Mouse (Mus musculus) heart, embryonic 10.5 days (tissue): ENCODE data around the gene Dpp8. TPM values are rescaled to one million over a fixed set of nuclear protein-coding genes. Genes with fewer than 3 reads are reported as not detected.
"Not testable (repeated sequence)": the region's sequence is repeated elsewhere in the genome, so short reads cannot be mapped to it uniquely, and the experiment has no call there.

Source experiments
- DNase-seq: peaks from one replicate; pipeline ENCODE4 v3.0.0-alpha.2; 2017; ENCODE audit warnings: low spot score
- H3K27ac ChIP-seq: fragments of 300-500 bp; sonication (generic); 2 replicates; pipeline ENCODE4 v1.5.1; 2016; ENCODE audit warnings: mild to moderate bottlenecking
- H3K27me3 ChIP-seq: fragments of 300-500 bp; sonication (generic); 2 replicates; pipeline ENCODE4 v1.6.1; 2016; ENCODE audit warnings: mild to moderate bottlenecking; ENCODE audit not compliant: poor library complexity, insufficient read depth, severe bottlenecking
- H3K36me3 ChIP-seq: fragments of 300-500 bp; sonication (generic); 2 replicates; pipeline ENCODE4 v1.6.1; 2016; ENCODE audit warnings: mild to moderate bottlenecking, moderate library complexity
- H3K4me1 ChIP-seq: fragments of 300-500 bp; sonication (generic); 2 replicates; pipeline ENCODE4 v1.6.1; 2016; ENCODE audit warnings: mild to moderate bottlenecking
- H3K4me3 ChIP-seq: fragments of 300-500 bp; sonication (generic); 2 replicates; pipeline ENCODE4 v1.5.1; 2016; ENCODE audit warnings: mild to moderate bottlenecking, moderate library complexity
- H3K9me3 ChIP-seq: fragments of 300-500 bp; sonication (generic); 2 replicates; pipeline ENCODE4 v1.6.1; 2016; ENCODE audit warnings: mild to moderate bottlenecking, moderate library complexity
- WGBS: fragments of 180-500 bp; shearing (Covaris S2); methylation state at CpG from one replicate; pipeline ENCODE4 v1.1.7; 2016; 5-methylcytosine and 5-hydroxymethylcytosine counted together
- polyA plus RNA-seq: library from polyadenylated mRNA; unstranded; fragments of >200 nt; fragmentation: Nextera tagmentation; extraction: Ambion mirVana; gene quantifications from 2 replicates; pipeline ENCODE4 v1.2.1, GENCODE M21; 2016

The Dpp8 gene
- polyA plus RNA-seq, 1 experiment from 2014 or later: 35.2 TPM

DNA sequence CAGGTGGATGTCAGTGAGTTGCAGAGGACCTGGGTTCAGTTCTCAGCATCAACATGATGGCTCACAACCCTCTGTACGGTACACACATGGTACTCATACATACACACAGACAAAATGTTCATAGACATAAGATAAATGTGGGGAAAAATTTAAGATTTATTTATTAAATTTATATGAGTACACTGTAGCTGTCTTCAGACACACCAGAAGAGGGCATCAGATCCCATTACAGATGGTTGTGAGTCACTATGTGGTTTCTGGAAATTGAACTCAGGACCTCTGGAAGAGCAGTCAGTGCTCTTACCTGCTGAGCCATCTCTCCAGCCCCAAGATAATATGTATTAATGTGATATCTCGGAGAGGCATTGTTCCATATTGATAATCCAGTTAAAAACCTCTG lies 47.9 kb downstream of the Dpp8 start:
- H3K27ac ChIP-seq, H3K27me3 ChIP-seq, H3K4me1 ChIP-seq, H3K9me3 ChIP-seq, DNase-seq, H3K4me3 ChIP-seq: not testable (repeated sequence)
- WGBS: 88% methylated on average over 2 of the region's 2 CpGs
- peaks cover 87% of the 10 kb centered on the region for H3K36me3 ChIP-seq

DNA sequence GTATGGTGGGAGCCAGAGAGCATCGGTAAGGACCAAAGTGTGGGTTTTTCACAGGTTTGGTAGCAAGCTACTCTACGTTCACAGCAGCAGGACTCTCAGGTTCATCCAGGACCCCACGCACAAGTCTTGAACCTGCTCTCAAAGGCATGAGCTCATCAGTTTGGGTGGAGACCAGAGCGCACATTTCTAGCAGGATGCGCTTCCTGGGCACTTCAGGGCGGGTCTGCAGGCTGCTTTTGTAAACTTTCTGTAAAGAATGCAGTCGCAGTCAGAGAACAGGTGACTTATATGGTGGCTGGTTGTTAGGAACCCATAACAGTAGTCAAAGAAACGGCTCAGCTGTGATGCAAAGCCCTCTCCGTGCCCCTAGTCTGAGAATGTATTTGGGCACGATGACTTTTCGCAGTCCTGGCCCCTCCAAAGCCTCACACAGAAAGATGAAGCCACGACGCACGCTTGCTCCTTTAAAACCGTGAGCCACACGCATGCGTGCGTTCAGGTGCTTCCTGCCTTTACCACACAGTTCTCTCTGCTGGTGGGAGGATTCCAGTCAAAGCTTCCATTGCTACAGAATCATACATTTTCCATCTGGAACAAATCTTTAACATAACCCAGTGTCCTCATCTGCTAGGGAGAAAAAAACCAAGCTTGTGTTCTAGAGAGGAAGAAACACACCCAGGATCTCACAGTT lies 51.0 kb downstream of the Dpp8 start:
- H3K27me3 ChIP-seq: no peaks in the 10 kb centered on the region
- 92% methylated on average over 18 of the region's 18 CpGs for WGBS
- H3K4me3 ChIP-seq: no peak overlapping the region
- peaks cover 64% of the 10 kb centered on the region for H3K36me3 ChIP-seq
- H3K27ac ChIP-seq: no peak overlapping the region
- no peak for DNase-seq
- H3K4me1 ChIP-seq: peaks cover 8% of the 10 kb centered on the region
- no peaks in the 10 kb centered on the region for H3K9me3 ChIP-seq

DNA sequence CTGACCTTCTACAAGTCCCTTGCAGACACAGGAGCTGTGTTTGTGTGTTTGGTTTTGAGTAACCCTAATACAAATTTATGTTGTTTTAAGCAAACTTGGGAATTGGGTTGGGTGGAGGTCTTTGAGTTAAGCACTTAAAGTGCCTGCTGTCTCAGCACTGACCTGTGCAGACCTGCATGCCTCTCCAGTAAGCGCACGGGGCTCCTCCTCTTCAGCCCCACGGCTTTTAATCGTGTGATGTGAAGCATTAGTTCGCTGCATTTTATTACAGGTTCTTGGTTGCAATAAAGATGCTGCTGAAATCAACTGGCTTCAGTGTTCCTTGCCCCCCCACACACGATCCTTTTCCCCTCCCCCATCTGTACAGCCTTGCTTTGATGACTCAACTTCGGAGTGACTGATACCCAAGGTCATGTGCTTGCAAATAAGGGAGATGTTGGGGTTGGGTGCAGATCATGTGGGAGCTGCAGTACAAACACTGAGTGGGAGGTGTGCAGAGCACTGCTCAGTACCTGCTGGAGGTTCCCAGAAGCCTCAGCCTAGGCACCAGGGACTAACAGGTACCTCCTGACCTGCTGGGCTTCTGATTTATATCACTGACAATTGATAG lies 52.1 kb downstream of the Dpp8 start:
- peaks cover 53% of the 10 kb centered on the region for H3K36me3 ChIP-seq
- WGBS: 81% methylated on average over 7 of the region's 7 CpGs
- H3K4me1 ChIP-seq: peaks cover 8% of the 10 kb centered on the region

DNA sequence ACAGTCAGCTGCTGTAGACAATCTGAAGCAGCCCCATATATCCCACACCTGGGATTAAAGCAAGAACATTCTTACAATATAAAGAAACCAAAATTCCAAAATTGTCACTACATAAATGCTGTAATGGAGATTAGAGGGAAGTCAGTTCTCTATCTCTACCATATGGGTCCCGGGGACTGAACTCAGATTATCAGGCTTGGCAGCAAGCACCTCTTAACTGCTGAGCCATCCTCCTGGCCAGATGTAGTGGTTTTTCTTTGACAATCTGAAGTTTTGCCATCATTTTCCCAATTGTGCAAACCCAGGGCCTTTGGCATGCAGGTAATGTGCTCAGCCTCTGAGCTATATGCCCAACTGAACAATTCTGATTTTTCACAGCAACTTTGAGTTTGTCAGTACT lies 53.1 kb downstream of the Dpp8 start:
- H3K4me3 ChIP-seq: no peak overlapping the region
- H3K4me1 ChIP-seq: peaks cover 17% of the 10 kb centered on the region
- peaks cover 43% of the 10 kb centered on the region for H3K36me3 ChIP-seq
- no peaks in the 10 kb centered on the region for H3K9me3 ChIP-seq
- WGBS: 76% methylated on average over 1 of the region's 1 CpGs
- H3K27me3 ChIP-seq: no peaks in the 10 kb centered on the region
- no peak for DNase-seq
- no peak overlapping the region for H3K27ac ChIP-seq

More for the DNA sequence above, 52.1 kb downstream of the Dpp8 start:
- Histone ChIP-seq H3K27ac (no peak overlapping the region), H3K27me3 (no peaks in the 10 kb centered on the region), H3K4me3 (no peak overlapping the region), H3K9me3 (no peaks in the 10 kb centered on the region)
- no peak for DNase-seq

DNA sequence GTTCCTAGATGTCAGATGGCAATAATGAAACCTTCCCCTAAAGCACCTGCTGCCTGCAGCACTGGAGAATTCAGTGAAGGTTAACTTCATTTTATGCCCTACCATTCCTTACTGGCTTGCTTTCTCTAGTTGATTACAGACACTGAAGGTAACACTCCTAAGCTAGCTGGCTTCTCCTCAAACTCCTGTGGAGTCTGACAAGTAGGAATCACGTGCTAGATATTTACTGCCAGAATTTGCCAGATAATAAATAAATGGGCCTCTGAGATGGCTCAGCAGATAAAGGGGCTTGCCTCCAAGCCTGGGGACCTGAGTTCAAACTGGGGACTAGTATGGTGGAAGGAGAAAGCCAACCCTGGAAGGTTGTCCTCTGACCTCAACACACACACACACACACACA lies 54.6 kb downstream of the Dpp8 start:
- Histone ChIP-seq H3K9me3 (no peaks in the 10 kb centered on the region), H3K36me3 (peaks cover 28% of the 10 kb centered on the region), H3K27ac (no peak overlapping the region), H3K4me1 (peaks cover 24% of the 10 kb centered on the region), H3K27me3 (no peaks in the 10 kb centered on the region), H3K4me3 (no peak overlapping the region)
- no peak for DNase-seq
- WGBS: 72% methylated on average over 1 of the region's 1 CpGs

DNA sequence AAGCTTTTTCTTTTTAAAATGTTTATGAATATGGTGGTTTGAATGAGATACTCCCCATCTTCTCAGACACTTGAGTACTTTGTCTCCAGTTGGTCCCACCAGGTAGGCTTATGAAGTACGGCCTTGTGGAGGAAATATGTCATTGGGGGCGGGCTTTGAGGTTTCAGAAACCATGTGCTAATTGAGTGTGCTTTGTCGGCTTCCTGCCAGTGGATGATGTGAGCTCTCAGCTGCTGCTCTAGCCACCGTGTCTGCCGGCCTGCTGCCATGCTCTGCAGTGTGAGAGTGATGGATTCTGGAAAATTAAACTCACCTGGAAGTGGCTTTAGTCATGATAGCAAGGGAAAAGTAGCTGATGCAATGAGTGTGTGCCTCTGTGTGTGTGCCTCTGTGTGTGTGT lies 55.3 kb downstream of the Dpp8 start:
- no peaks in the 10 kb centered on the region for H3K27me3 ChIP-seq
- H3K36me3 ChIP-seq: peaks cover 22% of the 10 kb centered on the region
- 65% methylated on average over 5 of the region's 5 CpGs for WGBS
- H3K9me3 ChIP-seq: no peaks in the 10 kb centered on the region
- H3K27ac ChIP-seq: no peak overlapping the region
- no peak overlapping the region for H3K4me3 ChIP-seq
- peaks cover 24% of the 10 kb centered on the region for H3K4me1 ChIP-seq
- no peak for DNase-seq

DNA sequence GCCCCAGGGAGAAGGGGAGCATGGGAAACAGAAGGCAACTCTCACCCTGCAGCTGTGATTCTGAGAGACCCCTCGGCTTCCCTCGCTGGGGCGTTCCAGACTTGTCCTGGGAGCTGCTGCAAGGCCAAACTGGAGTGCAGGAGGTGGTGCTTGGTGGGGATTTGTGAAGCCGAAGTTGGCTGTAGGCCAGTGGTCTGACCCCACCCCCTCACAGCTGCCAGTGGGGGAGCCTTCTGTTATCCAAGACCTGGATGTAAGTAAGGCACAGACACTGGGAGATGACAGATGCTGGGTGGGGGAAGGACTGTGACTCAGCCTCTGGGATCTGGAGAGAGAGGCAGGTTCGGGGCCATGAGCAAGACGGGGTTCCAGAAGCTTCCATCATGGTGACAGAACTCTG lies 62.0 kb downstream of the Dpp8 start:
- Histone ChIP-seq H3K4me1 (peaks cover 23% of the 10 kb centered on the region), H3K27ac (no peak overlapping the region), H3K27me3 (no peaks in the 10 kb centered on the region), H3K4me3 (no peak overlapping the region), H3K36me3 (no peaks in the 10 kb centered on the region), H3K9me3 (no peaks in the 10 kb centered on the region)
- WGBS: 35% methylated on average over 6 of the region's 6 CpGs
- peak; percentile 85 for DNase-seq

DNA sequence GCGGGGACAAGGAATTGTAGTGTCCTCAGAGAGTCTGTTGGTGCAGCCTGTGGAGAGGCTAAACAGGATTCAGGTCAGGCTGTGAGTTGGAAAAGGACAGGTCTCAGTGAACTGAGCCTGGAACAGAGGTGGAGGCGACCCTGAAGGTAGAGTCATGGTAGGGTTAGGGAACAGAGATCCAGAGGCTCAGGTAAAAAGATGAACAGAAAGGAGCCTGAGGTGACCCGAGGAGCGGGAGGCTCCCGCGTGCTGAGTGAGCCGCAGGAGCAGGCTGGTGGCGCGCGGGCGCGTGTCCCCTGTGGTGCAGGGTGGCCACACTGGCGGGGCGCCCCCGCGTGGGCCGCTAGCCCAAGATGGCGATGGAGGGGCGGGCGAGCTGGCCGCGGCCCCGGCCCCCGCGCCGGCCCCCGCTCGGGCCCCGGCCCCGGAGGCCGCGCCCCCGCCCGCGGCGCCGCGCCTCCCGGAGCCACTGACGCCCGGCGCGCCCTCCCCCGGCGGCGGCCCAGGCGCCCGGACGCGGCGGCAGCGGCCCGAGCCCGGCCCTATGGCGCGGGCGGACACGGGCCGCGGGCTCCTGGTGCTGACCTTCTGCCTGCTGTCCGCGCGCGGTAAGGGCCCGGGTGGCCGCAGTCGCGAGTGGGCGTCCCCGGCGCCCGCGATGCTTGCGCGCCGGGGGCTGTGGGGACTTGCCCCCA lies 68.9 kb downstream of the Dpp8 start, which contains the start of gene Igdcc4:
TSS of gene Igdcc4 (plus strand) at position 496 of the 695 bp plus-strand sequence.
- peak within 1 kb of the TSS; percentile 88 for H3K27ac ChIP-seq
- 2% methylated on average over 55 of the region's 76 CpGs for WGBS
- H3K4me3 ChIP-seq: peak within 1 kb of the TSS; percentile 89
- no peak for DNase-seq
- H3K4me1 ChIP-seq: peaks cover 18% of the 10 kb centered on the region
- H3K36me3 ChIP-seq: no peaks in the 10 kb centered on the region
- 0 out of 2 replicates have a peak, but pooled peaks cover 5% of the 10 kb centered on the region for H3K9me3 ChIP-seq
- peaks cover 22% of the 10 kb centered on the region for H3K27me3 ChIP-seq

DNA sequence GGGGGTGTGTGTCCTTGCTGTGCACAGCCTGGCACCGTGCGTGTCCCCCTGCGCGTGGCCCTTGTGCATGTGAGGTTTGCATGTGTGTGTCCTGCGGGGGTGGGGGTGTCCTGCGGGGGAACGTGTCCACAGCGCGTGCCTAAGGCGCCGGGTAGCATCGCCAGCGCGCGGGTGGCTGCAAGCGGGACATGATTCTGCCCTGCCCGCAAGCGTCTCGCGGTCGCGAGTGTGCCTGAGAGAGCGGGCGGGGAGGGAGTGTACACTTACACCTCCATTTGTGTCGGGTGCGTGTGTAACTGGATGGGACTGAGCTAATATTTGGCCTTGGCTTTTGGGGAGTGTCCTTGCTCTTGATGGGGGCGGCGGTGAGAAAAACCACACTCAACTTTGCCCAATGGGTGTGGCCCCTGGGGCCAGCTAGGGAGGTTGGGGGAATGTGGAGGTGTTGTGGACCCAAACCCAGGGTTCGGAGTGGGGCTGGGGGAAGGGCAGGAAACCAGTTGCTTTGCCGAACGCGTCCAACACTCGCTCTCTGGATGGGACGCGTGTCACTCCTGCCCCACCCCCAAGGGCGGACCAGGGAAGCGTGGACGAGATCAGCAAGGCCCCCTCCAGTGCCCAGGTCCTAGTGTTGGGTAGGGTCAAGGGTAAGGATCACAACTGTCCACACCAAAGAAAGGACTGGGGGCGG lies 69.6 kb downstream of the Dpp8 start:
- H3K27me3 ChIP-seq: peaks cover 22% of the 10 kb centered on the region
- H3K36me3 ChIP-seq: no peaks in the 10 kb centered on the region
- peak overlapping the region; percentile 89 for H3K4me3 ChIP-seq
- DNase-seq: no peak
- 0 out of 2 replicates have a peak, but pooled peaks cover 5% of the 10 kb centered on the region for H3K9me3 ChIP-seq
- H3K4me1 ChIP-seq: peaks cover 18% of the 10 kb centered on the region
- under 1% methylated on average over 39 of the region's 39 CpGs for WGBS
- H3K27ac ChIP-seq: peak overlapping the region; percentile 88

DNA sequence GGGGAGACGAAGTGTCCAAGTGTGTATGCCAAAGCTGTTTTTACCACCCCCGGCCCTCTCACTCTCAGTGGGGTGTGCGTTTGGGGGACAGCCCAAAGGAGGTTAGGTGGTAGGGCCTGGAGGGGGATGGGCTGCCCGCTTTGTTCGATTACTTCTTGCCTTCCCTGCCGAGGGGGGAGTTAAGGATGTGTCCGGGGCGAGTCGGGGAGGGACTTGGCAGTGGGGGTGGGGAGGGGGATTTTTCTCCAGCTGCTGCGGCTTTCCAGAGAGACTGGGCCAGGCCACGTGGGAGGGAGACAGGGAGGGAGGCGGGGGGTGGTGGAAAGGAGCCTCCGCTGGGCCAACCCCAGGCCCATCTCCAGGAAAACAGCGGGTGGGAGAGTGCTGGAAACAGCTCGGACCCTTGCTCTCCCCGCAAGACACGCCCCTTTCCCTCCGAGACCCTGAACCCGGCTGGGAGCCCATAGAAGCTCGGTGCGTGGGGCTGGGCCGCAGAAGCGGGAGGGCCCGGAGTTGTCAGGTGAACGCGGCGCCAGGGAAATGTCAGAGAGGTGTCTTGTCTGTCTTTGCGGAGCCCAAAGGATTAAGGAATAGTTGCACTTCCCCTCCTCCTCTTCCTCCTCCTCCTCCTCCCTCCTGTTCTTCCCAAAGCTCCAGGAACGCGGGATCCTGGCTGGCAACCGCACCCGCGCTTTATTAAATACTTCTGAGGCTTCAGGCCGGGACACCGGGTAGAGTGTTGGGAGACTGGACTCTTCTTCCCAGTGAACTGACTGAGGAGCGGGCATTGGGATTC lies 70.4 kb downstream of the Dpp8 start:
- Histone ChIP-seq H3K9me3 (0 out of 2 replicates have a peak, but pooled peaks cover 5% of the 10 kb centered on the region), H3K4me1 (peaks cover 18% of the 10 kb centered on the region), H3K27ac (peak overlapping the region; percentile 88), H3K27me3 (peaks cover 22% of the 10 kb centered on the region), H3K36me3 (no peaks in the 10 kb centered on the region), H3K4me3 (peak overlapping the region; percentile 89)
- no peak for DNase-seq
- WGBS: 1% methylated on average over 35 of the region's 36 CpGs

DNA sequence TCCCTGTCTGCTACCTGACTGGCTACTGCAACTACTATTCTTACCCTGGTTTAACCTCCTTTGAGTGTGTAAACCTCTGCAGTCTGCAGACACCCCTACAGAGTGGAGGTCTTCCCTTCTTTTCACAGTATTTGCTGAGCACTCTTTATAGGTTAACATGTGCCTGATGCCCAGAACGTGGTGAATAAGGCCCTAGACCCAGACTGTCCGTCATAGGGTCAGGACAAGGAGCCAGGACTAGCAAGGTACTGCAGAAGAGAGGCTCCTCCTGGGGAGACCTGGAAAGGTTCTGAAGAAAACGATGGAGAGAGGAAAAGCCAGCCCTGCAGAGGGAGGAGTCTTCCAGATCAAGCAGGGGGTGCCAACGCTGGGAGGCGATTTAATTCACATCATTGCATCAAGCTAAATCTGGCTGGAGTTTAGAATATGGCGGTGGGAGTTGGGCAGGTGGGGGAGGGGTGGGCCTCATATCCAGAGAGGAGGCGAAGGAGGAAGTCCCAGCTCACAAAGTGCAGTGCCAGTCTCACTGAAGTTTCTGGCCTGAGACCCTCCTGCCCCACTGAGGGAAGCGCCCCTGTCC lies 71.0 kb downstream of the Dpp8 start:
- 27% methylated on average over 8 of the region's 8 CpGs for WGBS
- DNase-seq: no peak
- peak overlapping the region; percentile 89 for H3K4me3 ChIP-seq

DNA sequence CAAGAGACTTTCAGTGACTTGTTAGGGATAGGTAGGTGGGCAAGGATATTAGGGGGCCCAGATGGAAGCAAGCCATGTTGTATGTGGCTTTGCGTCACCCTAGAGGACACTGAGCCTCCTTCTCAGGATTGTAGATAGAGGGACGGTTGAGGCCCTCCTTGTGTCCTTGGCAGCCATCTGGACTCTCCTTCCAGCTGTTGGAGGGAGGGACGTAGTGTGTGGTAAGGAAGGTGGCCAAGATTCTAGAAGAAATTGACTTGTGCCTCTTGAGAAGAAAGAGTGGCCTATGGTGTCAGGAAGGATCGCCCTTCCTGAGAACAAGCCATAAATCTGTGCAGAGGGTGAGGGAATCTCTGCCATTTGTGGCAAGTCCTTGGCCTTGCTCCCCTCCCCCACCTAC lies 74.6 kb downstream of the Dpp8 start:
- no peak overlapping the region for H3K4me3 ChIP-seq
- WGBS: 76% methylated on average over 4 of the region's 4 CpGs
- peaks cover 29% of the 10 kb centered on the region for H3K4me1 ChIP-seq
- H3K27me3 ChIP-seq: peaks cover 35% of the 10 kb centered on the region
- no peak overlapping the region for H3K27ac ChIP-seq
- no peaks in the 10 kb centered on the region for H3K9me3 ChIP-seq
- H3K36me3 ChIP-seq: no peaks in the 10 kb centered on the region
- no peak for DNase-seq

More for the DNA sequence above, 71.0 kb downstream of the Dpp8 start:
- H3K4me1 ChIP-seq: peaks cover 18% of the 10 kb centered on the region
- 0 out of 2 replicates have a peak, but pooled peaks cover 5% of the 10 kb centered on the region for H3K9me3 ChIP-seq
- no peaks in the 10 kb centered on the region for H3K36me3 ChIP-seq
- peaks cover 22% of the 10 kb centered on the region for H3K27me3 ChIP-seq
- H3K27ac ChIP-seq: peak overlapping the region; percentile 88; the same call in 1 of the 2 replicates
